Mouse (Mus musculus) adipocyte (in vitro differentiated cells): ENCODE results near the gene Dnmt1.
"Not testable (repeated sequence)": the region's sequence is repeated elsewhere in the genome, so short reads cannot be mapped to it uniquely, and the experiment has no call there.

ENCODE experiments used
- DNase-seq: peaks from one replicate; pipeline ENCODE4 v3.0.0-alpha.2; 2016; ENCODE audit warnings: low spot score

Dnmt1 gene

DNA sequence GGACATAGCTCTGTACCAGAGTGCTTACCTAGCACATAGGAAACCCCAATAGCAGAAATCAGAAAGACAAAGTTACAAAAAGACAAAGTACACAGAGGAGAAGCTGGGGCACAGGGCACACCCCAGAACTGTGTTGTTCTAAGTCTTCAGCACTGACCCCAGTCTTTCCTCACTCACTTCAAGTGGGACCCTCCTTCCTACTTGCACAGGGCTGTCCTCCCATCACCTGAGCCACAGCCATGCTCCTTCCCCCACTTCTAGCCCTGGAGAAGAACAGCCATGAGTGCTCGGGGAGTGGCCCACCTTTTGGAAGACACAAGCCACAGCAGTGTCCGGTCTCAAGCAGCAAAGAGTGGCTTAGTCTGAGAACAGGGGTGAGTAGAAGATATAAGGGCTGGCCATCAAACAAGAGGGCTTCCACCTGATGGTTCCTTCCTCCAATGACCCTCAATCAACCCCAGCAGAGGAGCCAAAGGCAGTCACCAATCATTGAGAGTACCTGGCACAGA is at the start of gene Dnmt1:
Gene Dnmt1, minus strand, starts transcription at position 459 of the 509 bp plus-strand sequence.
- DNase-seq, result no peak

DNA sequence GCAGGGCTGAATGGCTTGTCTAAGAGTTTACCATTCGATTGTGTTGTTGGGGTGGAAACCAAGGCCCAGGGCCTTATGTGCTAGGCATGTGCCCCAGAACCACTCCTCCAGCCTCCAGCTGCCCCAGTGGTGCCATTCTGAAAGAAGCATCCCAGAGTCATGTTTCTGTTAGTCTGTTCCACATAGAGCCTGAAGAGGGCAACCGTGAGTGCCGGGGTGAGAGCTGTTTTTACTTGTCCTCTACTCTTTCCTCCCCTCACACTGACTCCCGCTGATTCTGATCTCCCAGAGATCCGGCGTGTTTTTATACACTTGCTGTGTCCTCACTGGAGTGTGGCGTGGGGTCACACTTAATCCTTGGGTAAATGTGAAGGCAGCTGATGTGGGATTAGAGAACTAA is 48.3 kb upstream of the Dnmt1 start:
- no peak for DNase-seq

DNA sequence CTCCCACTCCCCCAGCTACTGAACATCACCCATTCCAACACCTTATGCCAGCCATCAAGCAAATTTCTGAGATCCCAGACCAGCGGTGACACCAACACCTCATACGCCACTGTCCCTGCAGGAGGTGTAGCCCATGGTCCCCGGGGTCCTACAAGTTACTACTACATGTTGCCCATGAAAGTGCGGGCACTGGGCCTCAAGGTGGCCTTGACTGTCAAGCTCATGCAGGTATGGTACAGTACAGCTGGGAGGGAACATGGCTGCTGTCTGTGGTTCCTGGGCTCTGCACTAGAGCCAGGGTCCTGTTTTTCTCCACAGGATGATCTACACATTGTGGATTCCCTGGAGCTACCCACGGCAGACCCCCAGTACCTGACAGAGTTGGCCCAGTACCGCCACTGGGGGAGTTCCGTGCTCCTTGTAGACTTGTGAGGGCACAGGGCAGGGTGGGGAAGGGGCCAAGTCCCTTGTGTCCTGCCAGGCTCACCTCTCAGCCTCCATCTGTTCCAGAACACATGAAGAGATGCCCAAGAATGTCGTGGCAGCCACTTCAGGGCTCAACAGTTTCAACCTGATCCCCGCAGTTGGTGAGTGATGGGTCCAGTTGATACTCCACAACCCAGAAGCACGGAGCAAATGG is 47.7 kb upstream of the Dnmt1 start:
- DNase-seq, result no peak

DNA sequence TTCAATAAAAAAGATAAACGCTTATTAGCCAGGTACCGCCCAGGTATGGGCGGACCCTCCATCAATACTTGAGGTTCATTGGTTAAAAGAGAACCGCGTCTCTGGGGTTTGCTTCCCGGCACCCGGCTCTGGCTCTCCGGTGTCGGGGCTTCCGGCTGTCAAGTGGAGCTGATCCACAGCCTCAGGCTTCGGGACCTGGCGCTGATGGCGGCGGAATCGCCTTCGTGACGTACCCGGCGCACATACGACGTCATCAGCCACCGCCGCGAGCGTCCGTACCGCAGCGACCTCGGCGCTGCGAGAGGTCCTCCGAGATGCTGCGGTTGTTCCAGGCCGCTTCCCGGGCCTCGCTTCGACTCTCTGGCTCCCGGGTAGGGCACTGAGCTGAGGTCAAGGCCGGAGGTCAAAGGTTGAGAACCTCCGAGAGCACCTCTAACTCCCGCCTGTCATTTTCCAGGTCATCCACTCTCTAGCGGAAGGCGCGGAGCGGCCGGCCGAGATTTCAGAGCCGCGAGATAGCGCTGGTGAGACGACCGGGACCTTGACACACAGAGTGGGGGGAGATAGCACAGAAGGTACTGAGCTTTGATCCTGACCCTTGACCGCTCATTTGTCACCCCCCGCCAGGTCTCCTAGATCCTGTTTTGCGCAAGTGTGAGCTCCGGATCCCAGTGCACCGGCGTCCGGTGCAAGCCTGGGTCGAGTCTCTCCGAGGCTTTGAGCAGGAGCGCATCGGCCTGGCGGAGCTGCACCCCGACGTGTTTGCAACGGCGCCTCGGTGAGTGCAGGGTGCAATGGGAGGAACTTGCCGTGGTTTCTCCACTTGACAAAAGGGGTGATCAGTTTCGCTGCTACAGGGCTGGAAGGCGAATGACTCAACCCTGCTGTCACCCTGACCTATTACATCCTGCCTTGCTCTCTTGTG is 43.2 kb upstream of the Dnmt1 start, which contains the start of gene Mrpl4:
Gene Mrpl4, plus strand, starts transcription at position 112 of the 925 bp plus-strand sequence.
- peak; percentile 75 for DNase-seq

DNA sequence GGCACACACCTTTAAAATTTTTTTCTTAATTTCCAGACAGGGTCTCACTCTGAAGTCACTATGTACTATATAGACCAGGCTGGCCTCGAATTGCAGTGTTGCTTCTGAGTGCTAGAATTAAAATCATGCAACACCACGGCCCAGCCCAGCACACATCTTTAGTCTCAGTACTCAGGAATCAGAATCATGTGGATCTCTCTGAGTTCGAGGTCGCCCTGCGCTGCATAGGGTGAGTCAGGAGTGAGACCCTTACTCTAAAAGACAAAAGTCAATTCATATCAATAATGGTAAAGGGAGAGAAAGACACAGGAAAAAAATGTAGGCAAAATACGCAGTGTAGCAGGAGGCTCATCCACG is 42.6 kb upstream of the Dnmt1 start:
- no peak for DNase-seq

DNA sequence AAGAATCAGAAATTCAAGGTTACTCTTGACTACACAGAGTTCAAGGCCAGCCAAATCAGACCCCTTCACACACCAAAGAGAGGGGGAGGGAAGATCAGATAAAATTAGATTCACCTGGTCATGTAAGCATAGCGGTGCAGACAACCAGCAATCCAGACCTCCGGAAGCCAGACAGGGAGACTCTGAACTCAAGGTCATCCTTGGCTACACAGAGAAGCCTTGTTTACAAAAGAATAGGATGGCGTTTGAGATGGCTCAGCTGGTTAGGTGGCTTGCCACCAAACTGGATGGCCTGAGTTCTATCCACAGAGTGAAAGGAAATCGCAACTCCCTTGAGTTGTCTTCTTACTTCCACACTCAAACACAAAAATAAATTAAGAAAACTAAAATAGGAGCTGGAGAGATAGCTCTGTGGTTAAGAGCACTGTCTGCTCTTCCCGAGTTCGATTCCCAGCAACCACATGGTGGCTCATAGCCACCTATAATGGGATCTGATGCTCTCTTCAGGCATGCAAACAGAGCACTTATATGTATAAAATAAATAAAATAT is 42.0 kb upstream of the Dnmt1 start:
- no peak for DNase-seq

DNA sequence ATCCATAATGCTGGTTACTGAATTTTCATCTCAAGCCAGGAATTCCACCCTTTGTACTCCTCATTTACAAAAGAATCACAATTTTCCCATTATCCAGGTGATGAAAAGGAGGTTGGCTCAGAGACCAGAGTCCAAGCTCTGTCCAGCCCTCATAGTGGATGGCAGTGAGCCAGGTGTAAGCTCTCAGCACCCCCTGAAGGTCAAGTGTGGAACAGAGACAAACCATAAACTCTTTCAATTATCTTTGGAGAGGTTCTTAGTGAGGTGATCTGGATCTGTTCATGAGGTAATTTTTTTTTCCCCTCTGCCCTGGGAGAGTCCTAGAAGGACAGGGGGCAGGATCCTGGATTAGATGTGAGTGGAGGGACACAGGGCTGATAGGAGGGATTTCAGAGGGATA is 41.1 kb upstream of the Dnmt1 start:
- peak; percentile 36 for DNase-seq

DNA sequence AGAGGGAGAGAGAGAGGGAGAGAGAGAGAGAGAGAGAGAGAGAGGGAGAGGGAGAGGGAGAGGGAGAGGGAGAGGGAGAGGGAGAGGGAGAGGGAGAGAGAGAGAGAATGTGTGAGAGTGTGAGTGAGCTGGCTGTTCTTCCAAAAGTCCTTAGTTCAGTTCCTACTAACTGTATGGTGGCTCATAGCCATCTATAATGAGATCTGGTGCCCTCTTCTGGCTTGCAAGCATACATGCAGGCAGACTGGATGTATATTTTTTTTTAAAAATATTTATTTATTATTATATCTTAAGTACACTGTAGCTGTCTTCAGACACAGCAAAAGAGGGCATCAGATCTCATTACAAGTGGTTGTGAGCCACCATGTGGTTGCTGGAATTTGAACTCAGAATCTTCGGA is 38.6 kb upstream of the Dnmt1 start:
- not testable (repeated sequence) for DNase-seq

DNA sequence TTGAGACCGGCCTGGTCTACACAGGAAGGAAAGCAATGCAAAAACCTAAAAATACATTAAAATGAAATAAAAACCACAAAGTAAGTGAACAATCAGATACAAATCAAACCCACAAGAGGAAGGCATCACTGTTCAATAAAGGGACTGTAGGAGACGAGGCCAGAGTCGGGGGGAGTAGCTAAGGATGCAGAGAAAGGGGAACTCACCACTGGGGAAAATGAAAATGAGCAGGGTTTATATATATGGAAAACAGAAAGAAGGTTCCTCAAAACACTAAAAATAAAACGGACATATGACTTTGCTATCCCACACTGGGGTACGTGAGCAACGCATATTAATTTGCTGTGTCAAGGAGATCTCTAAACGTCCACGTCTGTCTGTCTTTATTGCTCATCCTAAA is 37.4 kb upstream of the Dnmt1 start:
- DNase-seq, result no peak

DNA sequence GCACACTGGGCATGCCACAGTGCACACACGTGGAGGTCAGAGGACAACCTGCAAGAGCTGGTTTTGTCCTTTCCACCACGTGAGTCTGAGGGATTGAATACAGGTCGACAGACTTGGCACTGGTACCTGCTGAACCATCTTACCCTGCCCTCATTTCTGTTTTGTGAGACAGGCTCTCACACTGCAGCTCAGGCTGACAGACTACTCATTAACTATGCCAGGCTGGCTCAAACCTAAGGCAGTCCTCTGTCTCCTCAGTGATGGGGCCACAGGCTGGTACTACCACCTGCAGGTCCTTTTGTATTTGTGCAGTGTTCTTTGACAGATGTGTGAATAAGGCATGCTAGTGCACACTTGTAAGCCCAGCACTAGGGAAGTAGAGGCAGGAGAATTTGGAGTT is 35.4 kb upstream of the Dnmt1 start:
- no peak for DNase-seq

DNA sequence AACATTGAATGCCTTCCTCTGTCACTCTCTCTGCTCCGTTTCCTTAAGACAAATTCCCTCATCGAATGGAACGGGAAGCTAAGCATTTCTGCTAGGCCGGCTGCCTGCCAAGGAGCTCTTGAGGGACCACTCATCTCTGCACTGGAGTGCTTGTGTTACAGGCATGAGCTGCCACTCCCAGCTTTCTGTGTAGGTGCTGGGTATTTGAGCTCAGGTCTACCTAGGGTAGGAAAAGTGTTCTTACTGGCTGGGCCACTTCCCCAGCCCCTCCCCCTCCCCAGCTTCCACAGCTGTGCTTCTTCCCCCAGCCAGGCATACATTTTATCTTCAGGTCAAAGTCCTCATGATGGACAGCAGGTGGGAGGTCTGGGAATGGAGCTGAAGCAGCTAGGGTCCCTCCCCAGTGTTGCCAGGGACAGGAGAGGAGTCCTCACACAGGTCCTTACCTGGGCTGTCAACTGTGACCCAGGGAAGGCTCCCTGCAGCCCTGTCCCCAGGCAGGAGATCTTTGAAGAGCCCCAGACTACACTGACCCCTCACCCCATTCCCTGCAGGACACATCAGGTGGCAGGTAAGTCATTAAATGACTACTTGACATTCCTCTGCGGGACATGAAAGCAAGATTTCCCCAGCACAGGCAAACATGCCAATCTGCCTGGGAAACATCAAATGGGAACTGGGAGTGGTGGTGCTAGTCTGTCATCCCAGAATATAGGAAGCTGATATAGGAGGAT is 33.6 kb upstream of the Dnmt1 start:
- DNase-seq, result no peak

DNA sequence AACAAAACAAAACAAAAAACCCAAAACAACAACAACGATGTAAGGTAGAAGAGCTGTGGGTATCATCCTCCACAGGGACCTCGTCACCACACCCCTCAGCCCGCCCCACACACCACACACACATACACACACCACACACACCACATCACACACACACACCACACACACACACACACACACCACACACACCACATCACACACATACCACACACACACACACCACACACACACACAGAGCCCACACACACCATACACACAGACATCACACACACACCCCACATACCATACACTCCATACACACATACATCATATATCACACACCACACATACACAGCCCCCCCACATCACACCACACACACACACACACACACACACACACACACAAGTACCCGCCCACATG is 31.9 kb upstream of the Dnmt1 start:
- DNase-seq, result no peak

DNA sequence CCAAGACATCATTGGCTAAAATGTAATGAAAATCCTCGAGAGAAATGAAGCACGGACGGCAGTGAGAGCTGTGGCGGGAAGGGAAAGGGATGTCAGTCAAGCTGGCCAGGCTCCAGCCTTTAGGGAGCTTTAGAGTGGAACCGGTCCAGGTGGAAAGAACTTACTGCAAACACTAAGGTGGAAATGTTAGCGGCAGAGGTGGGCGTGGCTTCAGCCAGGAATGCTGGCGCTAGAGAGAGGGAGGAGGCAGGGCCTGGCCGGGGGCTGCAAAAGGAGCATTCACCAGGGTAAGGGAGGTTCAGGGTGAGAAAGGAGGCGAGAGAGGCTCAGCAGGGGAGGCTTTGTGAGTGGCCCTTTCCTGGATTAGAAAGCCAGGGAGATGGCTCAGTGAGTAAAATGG is 31.2 kb upstream of the Dnmt1 start:
- no peak for DNase-seq

DNA sequence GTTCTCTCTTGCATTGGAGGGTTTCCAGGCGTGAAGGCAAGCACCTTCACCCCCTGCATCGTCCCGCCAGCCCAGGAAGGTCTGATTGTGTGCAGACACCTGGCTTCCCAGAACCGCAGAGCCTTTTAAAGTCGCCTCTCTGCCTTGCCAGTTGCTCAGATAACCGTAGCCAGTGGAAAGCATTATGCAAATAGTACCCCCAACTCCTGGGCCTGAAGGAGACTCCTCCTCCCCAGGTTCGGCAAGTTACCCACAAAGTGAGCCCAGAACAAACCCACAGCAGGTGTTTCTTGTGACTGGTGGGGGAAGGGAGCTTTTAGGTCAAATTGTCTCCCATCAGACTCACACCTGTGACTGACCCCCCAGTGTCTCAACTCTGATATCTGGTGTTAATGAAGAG is 28.3 kb upstream of the Dnmt1 start:
- DNase-seq, result no peak

DNA sequence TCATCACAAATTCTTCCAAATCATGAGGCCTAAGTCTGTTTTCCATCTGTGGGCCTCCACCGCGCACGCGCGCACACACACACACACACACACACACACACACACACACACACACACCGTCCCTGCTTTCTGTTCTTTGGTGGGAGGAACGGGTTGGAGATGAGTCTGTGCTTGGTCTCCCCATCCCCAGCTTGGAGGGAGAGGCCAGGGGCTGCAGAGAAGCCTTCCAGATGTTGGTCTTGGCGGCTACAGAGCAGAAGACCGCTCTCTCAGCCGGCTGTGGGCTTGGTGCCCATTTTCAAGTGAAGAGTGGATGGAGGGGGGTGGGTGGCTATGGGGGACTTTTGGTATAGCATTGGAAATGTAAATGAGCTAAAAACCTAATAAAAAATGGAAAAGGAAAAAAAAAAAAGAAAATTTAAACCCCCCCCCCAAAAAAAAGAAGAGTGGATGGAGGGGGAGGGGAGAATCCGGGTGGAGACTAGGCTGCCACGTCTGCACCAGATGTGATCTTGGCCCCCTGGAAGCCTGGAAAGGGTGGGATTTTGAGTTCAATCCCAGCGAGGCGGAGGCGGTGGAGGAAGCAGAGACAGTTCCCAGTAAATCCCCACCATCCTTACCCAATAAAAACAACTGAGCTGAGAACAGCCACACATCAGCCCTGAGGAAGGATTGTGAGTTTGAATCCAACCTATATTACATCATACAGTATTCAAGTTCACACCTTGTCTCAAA is 27.4 kb upstream of the Dnmt1 start:
- DNase-seq, result no peak

DNA sequence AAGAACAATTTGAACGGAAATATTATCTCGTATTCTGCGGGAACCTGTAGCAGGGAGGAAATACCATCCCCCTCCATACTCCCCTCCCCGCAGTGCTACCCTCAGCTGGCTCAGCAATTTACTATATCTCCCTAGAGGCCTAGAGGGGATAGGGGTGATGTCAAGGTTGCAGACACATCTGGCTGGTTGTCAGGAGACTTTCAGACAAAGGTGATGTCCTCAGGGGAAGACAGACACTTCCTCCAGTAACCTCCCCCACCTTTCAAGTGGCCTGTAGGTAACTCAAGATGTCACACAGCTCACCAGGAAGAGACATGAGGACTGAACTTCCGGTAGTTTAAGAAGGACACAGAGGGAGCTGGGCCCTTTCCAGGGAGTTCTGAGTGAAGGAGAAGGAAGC is 23.5 kb upstream of the Dnmt1 start:
- no peak for DNase-seq

DNA sequence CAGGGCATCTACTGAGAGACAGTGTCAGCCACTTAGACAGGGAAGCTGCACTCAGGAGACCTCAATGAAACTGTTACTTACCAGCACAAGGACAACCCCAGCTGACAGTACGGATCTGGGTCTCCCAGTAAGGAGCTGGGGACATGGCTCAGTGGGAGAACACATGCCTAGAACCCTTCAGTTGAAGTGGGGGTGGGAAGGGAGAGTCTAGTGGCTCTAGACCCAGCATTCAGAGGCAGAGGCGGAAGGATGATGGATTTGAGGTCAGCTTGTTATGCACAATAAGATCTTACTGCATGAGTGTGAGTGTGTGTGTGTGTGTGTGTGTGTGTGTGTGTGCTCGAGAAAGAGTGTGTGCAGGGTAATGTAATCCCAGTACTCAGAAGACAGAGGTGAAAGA is 22.5 kb upstream of the Dnmt1 start:
- DNase-seq, result no peak

DNA sequence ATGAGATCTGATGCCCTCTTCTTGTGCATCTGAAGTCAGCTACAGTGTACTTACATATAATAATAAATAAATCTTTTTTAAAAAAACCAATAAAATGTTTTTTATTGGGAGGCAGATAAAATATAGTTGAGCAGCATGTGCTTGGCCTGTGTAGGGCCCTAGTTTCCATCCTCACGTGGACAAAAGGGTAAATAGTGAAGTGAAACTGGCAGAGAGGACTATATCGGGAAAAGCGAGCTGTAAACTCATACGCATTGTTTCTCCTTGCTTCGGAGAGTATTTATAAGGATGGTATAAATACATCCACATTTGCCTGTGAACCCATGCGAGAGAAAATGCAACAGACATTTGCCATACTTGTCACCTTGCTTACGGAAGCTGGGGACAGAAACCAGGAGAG is 20.1 kb upstream of the Dnmt1 start:
- no peak for DNase-seq

DNA sequence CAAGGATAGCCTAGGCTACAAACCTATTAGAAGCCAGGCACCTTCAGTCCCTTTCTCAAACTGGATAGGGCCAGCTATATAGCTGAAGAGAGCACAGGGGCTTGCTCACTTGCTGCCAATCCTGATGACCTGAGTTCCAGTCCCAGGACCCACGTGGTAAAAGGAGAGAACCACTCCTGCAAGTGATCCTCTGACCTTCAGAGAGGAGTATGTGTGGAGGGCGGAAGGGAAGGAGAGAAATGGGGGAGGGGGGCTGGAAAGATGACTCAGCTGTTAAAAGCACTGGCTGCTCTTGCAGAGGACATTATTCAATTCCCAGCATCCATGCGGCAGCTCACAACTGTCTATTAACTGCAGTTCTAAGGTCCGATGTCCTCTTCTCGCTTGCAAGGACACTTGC is 19.5 kb upstream of the Dnmt1 start:
- no peak for DNase-seq

DNA sequence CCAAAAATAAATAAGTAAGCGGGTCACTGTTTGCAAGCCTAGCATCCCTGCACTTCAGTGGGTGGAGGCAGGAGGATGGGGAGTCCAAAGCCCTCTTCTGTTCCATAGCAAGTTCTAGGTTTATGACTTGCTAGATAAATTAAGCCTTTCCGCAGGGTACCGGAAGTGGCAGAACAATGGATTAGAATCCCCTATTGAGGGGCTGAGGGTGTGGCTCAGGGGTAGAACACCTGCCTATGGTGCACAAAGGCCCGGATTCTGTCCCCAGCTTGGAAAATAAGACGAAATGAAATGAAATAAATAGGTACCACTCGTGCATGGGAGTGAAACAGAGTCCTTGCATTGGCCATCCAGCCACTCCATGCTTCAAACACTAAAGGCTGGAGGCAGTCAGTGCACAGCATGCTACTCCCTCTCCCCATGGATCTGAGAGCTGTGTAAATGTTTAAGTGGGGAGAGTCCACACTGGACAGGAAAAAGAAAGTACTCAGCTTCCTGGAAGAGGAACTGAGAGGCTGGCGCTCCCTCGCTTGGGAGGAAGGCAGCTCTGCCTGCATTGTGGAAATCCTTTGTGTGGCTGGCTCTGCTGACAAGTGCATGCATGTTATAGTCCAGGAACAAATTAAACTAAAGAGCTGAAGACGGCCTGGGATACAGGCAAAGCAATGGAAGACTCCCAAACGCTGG is 18.9 kb upstream of the Dnmt1 start:
- DNase-seq, result no peak
